Mouse (Mus musculus): Measurements from ENCODE around the gene Disc1. TPM values are rescaled to one million over a fixed set of nuclear protein-coding genes. Genes with fewer than 3 reads are reported as not detected.
A peak's percentile ranks its signal among the peaks of the same experiment; 100 is the strongest.

Gene Disc1
- polyA plus RNA-seq, 1 experiment from 2014 or later, result 3.3 TPM

DNA sequence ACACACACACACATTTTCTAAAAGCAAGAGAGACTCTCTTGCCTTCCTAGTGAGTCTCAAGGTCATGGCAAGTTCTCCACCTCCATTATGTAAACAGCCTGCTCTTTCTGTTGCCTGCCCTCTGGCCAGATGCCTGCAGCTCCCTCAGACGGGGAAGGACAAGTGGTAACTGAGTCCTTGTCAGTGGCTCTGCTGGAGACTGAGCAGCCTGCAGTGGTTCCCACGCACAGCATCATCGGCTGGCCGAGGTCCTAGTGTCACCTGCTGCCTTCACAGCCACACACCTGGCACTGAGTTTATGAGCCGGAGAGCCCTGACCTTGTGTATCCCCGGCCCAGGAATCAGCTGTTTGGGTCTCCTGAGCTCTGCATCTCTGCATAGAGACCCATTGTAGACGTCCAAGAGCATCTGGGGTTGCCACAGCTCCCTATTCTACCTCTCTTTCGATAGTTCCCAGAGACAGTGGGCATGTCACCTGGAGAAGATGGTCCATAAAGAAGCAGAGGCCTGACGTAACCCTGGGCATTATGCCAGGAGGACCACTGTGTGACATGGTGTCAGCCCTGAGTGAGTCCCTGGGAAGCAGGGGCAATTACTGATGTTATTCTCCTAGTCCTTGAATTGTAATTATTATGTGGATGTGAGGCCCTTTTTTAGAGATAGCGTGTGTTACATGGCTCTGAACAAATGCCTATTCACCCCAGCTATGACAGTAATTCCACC is 169.2 kb downstream of the Disc1 start:
- Histone ChIP-seq H3K36me3 (no peaks in the 10 kb centered on the region), H3K27me3 (peaks cover 22% of the 10 kb centered on the region), H3K27ac (replicated peaks) (no peak overlapping the region), H3K4me2 (replicated peaks) (no peak overlapping the region), H3K9me3 (replicated peaks) (no peaks in the 10 kb centered on the region), H3K4me1 (peaks cover 46% of the 10 kb centered on the region), H3K9ac (no peak overlapping the region), H3K4me3 (replicated peaks) (no peak overlapping the region)
- WGBS, result 76% methylated on average over 10 of the region's 10 CpGs
- no peak for ATAC-seq (ENCODE audit: insufficient number of reproducible peaks, low FRiP score, low TSS enrichment, low read depth)

- no peak overlapping the region for H3K4me2 ChIP-seq (replicated peaks)
- WGBS, result 65% methylated on average over 6 of the region's 6 CpGs
- H3K9me3 ChIP-seq (replicated peaks), result no peaks in the 10 kb centered on the region
- no peak overlapping the region for H3K27ac ChIP-seq (replicated peaks)
- no peak overlapping the region for H3K9ac ChIP-seq
- no peaks in the 10 kb centered on the region for H3K36me3 ChIP-seq
- H3K4me3 ChIP-seq (replicated peaks), result no peak overlapping the region
- peaks cover 25% of the 10 kb centered on the region for H3K27me3 ChIP-seq
- no peak for ATAC-seq (ENCODE audit: insufficient number of reproducible peaks, low FRiP score, low TSS enrichment, low read depth)
- peaks cover 37% of the 10 kb centered on the region for H3K4me1 ChIP-seq
Measured at GRCm38 (mm10) chr8:125224271-125224699, 170.3 kb downstream of the Disc1 start.

DNA sequence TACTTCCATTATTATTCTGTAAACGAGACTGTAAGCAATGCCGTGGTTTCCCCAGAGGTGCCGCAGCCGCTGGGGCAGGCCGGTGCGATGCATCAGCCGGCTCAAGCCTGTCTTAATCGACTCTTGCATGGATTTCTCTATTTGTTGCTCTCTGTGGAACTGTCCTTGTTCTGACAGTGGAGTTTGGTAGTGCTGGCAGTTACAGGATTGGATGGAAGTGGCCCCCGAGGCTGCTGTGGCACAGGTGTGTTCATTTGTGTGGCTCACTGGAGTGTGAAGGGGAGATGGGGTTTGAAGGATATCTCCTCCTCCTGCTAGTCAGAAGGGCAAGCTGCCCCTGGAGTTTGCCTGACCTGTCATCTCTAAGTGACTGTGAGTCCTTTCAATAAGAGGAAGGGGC is 171.3 kb downstream of the Disc1 start:
- Histone ChIP-seq H3K4me1 (peaks cover 37% of the 10 kb centered on the region), H3K27me3 (peaks cover 19% of the 10 kb centered on the region), H3K36me3 (no peaks in the 10 kb centered on the region), H3K9ac (no peak overlapping the region), H3K4me3 (replicated peaks) (no peak overlapping the region), H3K4me2 (replicated peaks) (no peak overlapping the region), H3K27ac (replicated peaks) (no peak overlapping the region), H3K9me3 (replicated peaks) (no peaks in the 10 kb centered on the region)
- no peak for ATAC-seq (ENCODE audit: insufficient number of reproducible peaks, low FRiP score, low TSS enrichment, low read depth)
- 65% methylated on average over 9 of the region's 9 CpGs for WGBS

GRCm38 (mm10) chr8:125226989-125227624 is 173.1 kb downstream of the Disc1 start:
- no peak overlapping the region for H3K9ac ChIP-seq
- H3K27ac ChIP-seq (replicated peaks), result no peak overlapping the region
- ATAC-seq (ENCODE audit: insufficient number of reproducible peaks, low FRiP score, low TSS enrichment, low read depth), result peak; percentile 66; the same call in 1 of the 2 replicates
- H3K4me3 ChIP-seq (replicated peaks), result no peak overlapping the region
- H3K27me3 ChIP-seq, result peaks cover 15% of the 10 kb centered on the region
- peaks cover 33% of the 10 kb centered on the region for H3K4me1 ChIP-seq
- H3K36me3 ChIP-seq, result no peaks in the 10 kb centered on the region
- no peaks in the 10 kb centered on the region for H3K9me3 ChIP-seq (replicated peaks)
- 0 out of 2 replicates have a peak overlapping the region, but pooled peaks have one; percentile 4 for H3K4me2 ChIP-seq (replicated peaks)
- WGBS, result 27% methylated on average over 14 of the region's 14 CpGs

DNA sequence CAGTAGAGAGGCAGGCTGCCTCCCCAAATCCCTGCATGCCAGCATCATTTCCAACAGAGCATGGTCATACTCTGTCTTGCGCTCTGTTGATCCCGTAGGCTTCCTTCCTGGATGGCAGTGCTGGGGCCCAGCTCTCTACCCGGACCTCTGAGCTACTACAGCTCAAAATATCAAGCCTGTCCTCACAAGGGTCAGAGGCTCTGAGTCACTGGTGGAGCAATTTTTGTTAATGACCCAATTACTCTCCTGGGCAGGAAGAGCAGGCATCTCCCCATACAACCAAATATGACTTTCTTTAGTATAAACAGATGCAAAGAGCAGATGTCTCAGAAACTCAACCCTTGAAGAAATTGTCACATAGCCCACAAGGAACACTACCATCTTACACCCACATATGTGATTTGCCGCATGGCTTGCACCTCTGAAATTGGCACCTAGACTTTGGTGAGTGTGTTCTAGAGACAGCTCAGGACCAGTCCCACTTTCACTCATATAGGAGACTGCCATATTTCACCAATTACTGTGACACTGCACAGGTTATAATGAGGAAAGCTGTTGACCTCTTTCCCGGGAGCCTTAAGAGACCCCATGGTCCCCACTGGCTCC is 176.6 kb downstream of the Disc1 start:
- no peak for ATAC-seq (ENCODE audit: insufficient number of reproducible peaks, low FRiP score, low TSS enrichment, low read depth)
- no peak overlapping the region for H3K27ac ChIP-seq (replicated peaks)
- 83% methylated on average over 5 of the region's 5 CpGs for WGBS

DNA sequence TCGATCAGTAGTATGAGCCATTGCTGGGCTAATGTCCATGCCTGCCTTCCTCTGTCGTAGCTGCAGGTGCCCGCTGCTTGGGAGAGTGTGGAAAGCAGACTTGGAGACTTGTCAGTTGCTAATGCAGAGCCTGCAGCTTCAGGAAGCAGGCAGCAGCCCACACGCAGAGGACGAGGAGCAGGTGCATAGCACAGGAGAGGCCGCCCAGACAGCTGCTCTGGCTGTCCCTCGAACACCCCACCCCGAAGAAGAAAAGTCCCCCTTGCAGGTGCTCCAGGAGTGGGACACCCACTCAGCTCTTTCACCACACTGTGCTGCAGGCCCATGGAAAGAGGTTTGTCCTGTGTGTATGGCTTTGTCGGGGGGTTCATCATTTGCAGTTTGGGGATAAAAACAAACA is 178.7 kb downstream of the Disc1 start:
- Histone ChIP-seq H3K36me3 (no peaks in the 10 kb centered on the region), H3K4me2 (replicated peaks) (no peak overlapping the region), H3K9ac (no peak overlapping the region), H3K9me3 (replicated peaks) (no peaks in the 10 kb centered on the region), H3K4me1 (peaks cover 14% of the 10 kb centered on the region), H3K27me3 (peaks cover 10% of the 10 kb centered on the region), H3K4me3 (replicated peaks) (no peak overlapping the region), H3K27ac (replicated peaks) (no peak overlapping the region)
- 65% methylated on average over 9 of the region's 9 CpGs for WGBS
- no peak for ATAC-seq (ENCODE audit: insufficient number of reproducible peaks, low FRiP score, low TSS enrichment, low read depth)

More for the DNA sequence above, 176.6 kb downstream of the Disc1 start:
- Histone ChIP-seq H3K36me3 (no peaks in the 10 kb centered on the region), H3K4me3 (replicated peaks) (no peak overlapping the region), H3K9ac (no peak overlapping the region), H3K9me3 (replicated peaks) (no peaks in the 10 kb centered on the region), H3K27me3 (peaks cover 10% of the 10 kb centered on the region), H3K4me2 (replicated peaks) (no peak overlapping the region), H3K4me1 (peaks cover 17% of the 10 kb centered on the region)

DNA sequence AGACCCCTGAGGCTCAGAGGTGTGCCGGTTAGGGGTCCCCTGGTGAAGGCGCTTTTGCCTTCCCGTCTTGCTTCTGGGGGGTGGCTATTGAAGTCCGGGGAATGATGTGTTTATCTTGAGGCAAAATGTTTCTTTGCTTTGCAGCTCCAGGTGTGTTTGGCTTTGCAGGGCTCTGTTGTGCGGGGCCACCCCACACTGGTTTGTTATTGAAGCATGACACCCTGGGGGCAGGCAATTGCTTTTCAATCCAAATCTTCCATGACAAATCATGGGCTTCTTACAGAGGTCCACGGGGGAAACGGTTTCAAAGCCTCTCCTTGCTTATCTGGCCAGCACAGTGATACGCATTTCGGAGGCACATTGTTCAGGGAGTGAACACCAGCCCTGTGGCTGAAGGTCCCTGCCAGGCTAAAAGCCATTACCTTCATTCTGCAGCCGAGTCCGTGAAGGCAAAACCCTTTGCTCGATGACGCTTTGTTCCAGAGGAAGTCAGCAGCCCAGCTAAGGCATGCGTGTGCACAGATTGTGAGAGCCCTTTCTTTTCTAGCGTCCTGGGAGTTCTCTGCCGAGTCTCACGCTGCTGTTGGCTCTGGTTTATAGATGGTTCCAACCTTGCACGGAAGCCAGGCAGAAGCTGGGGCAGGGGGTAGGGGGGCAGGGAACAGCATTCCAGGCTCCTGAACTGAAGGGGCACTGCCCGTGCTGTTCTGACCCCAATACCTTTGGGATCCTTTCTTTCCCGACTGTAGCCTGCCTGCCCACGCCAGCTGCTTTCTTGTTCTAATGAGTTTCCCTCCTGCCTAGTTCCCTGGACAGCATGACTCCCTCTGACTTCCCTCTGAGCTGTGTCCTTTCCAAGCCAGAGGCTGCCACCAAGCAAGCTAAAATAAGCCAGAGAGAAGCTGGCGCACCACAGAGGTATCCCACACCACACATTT is 182.2 kb downstream of the Disc1 start:
- Histone ChIP-seq H3K27me3 (peaks cover 12% of the 10 kb centered on the region), H3K4me2 (replicated peaks) (peak overlapping the region; percentile 34), H3K27ac (replicated peaks) (peak overlapping the region; percentile 31; the same call in 1 of the 2 replicates), H3K9me3 (replicated peaks) (no peaks in the 10 kb centered on the region), H3K4me1 (peaks cover 20% of the 10 kb centered on the region), H3K9ac (no peak overlapping the region), H3K36me3 (no peaks in the 10 kb centered on the region), H3K4me3 (replicated peaks) (peak overlapping the region; percentile 8; the same call in 1 of the 2 replicates)
- ATAC-seq (ENCODE audit: insufficient number of reproducible peaks, low FRiP score, low TSS enrichment, low read depth), result peak; percentile 41; the same call in 1 of the 2 replicates
- 14% methylated on average over 22 of the region's 22 CpGs for WGBS

DNA sequence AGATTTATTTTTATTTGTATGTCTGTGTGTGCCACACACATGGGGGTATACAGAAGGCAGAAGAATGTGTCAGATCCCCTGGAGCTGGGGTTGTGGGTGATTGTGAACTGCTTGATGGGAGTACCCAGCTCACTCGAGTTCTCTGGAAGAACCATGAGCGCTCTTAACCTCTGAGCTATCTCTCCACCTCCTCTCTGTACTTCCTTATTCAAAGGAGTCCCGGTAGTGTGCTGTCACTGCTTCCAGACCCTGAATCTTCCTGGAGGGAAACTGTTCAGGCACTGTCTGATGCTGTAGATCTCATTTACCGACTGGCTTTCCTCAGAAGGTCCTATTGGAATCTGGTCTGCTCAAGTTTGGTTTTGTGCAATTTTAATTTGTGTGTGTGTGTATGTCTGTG is 186.8 kb downstream of the Disc1 start:
- Histone ChIP-seq H3K9ac (no peak overlapping the region), H3K4me1 (peaks cover 49% of the 10 kb centered on the region), H3K4me2 (replicated peaks) (no peak overlapping the region), H3K4me3 (replicated peaks) (no peak overlapping the region), H3K27ac (replicated peaks) (no peak overlapping the region), H3K9me3 (replicated peaks) (no peaks in the 10 kb centered on the region), H3K36me3 (no peaks in the 10 kb centered on the region), H3K27me3 (0 out of 2 replicates have a peak, but pooled peaks cover 5% of the 10 kb centered on the region)
- WGBS, result 51% methylated on average over 4 of the region's 4 CpGs
- ATAC-seq (ENCODE audit: insufficient number of reproducible peaks, low FRiP score, low TSS enrichment, low read depth), result no peak

DNA sequence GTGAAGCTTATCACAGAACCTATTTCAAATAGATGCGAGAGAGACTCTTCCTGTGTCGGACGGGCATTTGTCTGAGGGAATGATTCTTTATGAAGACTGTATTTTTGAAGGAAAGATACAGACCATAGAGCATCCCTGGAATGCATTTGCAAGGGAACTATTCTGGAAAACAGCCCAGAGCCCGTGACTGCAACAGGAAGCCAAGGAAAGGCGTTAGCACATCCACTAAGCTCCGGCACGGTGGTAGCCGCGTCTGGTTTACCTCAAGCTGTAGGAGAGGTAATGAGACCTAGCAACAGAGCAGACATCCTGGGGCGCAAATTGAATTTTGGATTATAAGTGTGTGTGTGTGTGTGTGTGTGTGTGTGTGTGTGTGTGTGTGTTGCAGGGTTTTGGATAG is 188.4 kb downstream of the Disc1 start:
- no peak overlapping the region for H3K4me3 ChIP-seq (replicated peaks)
- no peaks in the 10 kb centered on the region for H3K9me3 ChIP-seq (replicated peaks)
- 0 out of 2 replicates have a peak, but pooled peaks cover 5% of the 10 kb centered on the region for H3K27me3 ChIP-seq
- H3K4me1 ChIP-seq, result peaks cover 38% of the 10 kb centered on the region
- no peak overlapping the region for H3K9ac ChIP-seq
- H3K4me2 ChIP-seq (replicated peaks), result 0 out of 2 replicates have a peak overlapping the region, but pooled peaks have one; percentile 0
- WGBS, result 20% methylated on average over 10 of the region's 10 CpGs
- H3K27ac ChIP-seq (replicated peaks), result 0 out of 2 replicates have a peak overlapping the region, but pooled peaks have one; percentile 41
- H3K36me3 ChIP-seq, result no peaks in the 10 kb centered on the region
- ATAC-seq (ENCODE audit: insufficient number of reproducible peaks, low FRiP score, low TSS enrichment, low read depth), result no peak

DNA sequence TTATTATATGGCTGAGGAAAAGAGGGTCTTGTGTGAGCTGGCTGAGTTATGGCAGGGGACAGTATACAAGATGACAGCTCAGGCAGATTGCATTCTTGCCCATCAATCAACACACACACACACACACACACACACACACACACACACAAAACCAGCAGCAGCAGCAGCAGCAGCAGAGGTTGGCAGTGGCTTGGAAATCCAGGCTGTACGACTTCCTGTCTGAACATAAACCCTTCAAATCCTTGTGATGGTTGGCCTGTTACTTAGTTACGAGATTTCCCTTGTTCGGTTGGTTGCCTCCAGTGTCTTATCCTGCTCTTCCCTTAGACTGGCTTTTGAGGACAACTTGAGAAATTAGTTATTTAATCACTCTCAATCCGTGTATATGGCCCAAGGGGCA is 188.9 kb downstream of the Disc1 start:
- Histone ChIP-seq H3K27me3 (0 out of 2 replicates have a peak, but pooled peaks cover 5% of the 10 kb centered on the region), H3K27ac (replicated peaks) (0 out of 2 replicates have a peak overlapping the region, but pooled peaks have one; percentile 7), H3K9me3 (replicated peaks) (no peaks in the 10 kb centered on the region), H3K36me3 (no peaks in the 10 kb centered on the region), H3K4me2 (replicated peaks) (no peak overlapping the region), H3K4me1 (peaks cover 38% of the 10 kb centered on the region), H3K9ac (no peak overlapping the region), H3K4me3 (replicated peaks) (no peak overlapping the region)
- WGBS, result 21% methylated on average over 4 of the region's 4 CpGs
- ATAC-seq (ENCODE audit: insufficient number of reproducible peaks, low FRiP score, low TSS enrichment, low read depth), result no peak
